Mouse (Mus musculus) cortical plate, adult 2 months (tissue): ENCODE results near the gene Stk39.

Experiments
- CTCF ChIP-seq: fragments of 200-500 bp; IDR thresholded peaks from 2 replicates; pipeline ENCODE4 v1.5.1; 2011; ENCODE audit warnings: mild to moderate bottlenecking, control low read depth, low read length; ENCODE audit not compliant: insufficient read depth; ENCODE audit errors: extremely low read depth
- POLR2A ChIP-seq: fragments of 200-500 bp; IDR thresholded peaks from 2 replicates; pipeline ENCODE4 v1.6.1; 2011; ENCODE audit warnings: mild to moderate bottlenecking, low read length, control low read depth; ENCODE audit not compliant: insufficient read depth; ENCODE audit errors: extremely low read depth

DNA sequence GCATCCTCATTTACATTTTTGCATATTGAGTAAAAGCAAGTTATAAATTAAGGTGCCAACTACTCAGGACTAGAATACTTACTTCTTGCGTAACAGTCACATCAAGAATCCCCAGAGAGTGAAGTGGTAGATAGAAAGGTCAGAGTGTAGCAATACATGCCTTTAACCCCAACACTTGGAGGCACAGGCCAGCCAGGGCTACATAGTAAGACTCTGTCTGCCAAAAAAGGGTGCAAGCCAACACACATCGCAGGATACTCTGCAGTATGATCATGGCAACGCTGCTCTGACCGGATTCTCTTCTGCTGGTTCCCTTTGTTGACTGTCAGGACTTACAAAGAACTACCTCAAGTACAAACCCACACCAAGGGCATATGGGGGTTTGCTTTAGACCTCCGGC is 101.7 kb downstream of the Stk39 start:
- TF ChIP-seq CTCF = no peak
- no peak for TF ChIP-seq POLR2A
